Mouse (Mus musculus) c-Kit-negative CD71-positive TER-119-positive erythroid progenitor cells, embryonic 14.5 days (primary cell): ENCODE data around the gene Larp4b.
"Not testable (repeated sequence)": the region's sequence is repeated elsewhere in the genome, so short reads cannot be mapped to it uniquely, and the experiment has no call there.

Experiments used
- DNase-seq: peaks from one replicate; pipeline ENCODE4 v3.0.0-alpha.2; 2013; ENCODE audit warnings: low read depth, low spot score

Gene Larp4b

GRCm38 (mm10) chr13:9093316-9094155, at the start of gene Larp4b:
TSS of gene Larp4b (plus strand) at chr13:9093881.
- peak; percentile 90 for DNase-seq

GRCm38 (mm10) chr13:9044731-9045130, 49.0 kb upstream of the Larp4b start:
- DNase-seq: no peak

- DNase-seq: not testable (repeated sequence)
Measured at GRCm38 (mm10) chr13:9052049-9052691, 41.5 kb upstream of the Larp4b start.

- no peak for DNase-seq
Measured at GRCm38 (mm10) chr13:9057277-9057676, 36.4 kb upstream of the Larp4b start.

GRCm38 (mm10) chr13:9058706-9059105, 35.0 kb upstream of the Larp4b start:
- no peak for DNase-seq

GRCm38 (mm10) chr13:9061394-9061793, 32.3 kb upstream of the Larp4b start:
- DNase-seq: no peak

- no peak for DNase-seq
Measured at GRCm38 (mm10) chr13:9064196-9064595, 29.5 kb upstream of the Larp4b start.

- DNase-seq: no peak
Measured at GRCm38 (mm10) chr13:9066107-9066506, 27.6 kb upstream of the Larp4b start.

GRCm38 (mm10) chr13:9071008-9071407, 22.7 kb upstream of the Larp4b start:
- no peak for DNase-seq

GRCm38 (mm10) chr13:9073818-9074217, 19.9 kb upstream of the Larp4b start:
- no peak for DNase-seq

- DNase-seq: no peak
Measured at GRCm38 (mm10) chr13:9075825-9076592, 17.7 kb upstream of the Larp4b start.

GRCm38 (mm10) chr13:9082128-9082883, 11.4 kb upstream of the Larp4b start:
- DNase-seq: no peak

- peak; percentile 28 for DNase-seq
Measured at GRCm38 (mm10) chr13:9094186-9094980, 702 bp downstream of the Larp4b start.

- DNase-seq: no peak
Measured at GRCm38 (mm10) chr13:9099289-9099688, 5.6 kb downstream of the Larp4b start.

GRCm38 (mm10) chr13:9100517-9100916, 6.8 kb downstream of the Larp4b start:
- DNase-seq: no peak

- DNase-seq: no peak
Measured at GRCm38 (mm10) chr13:9106246-9106645, 12.6 kb downstream of the Larp4b start.

- DNase-seq: peak; percentile 30
Measured at GRCm38 (mm10) chr13:9106992-9107858, 13.5 kb downstream of the Larp4b start.

- DNase-seq: no peak
Measured at GRCm38 (mm10) chr13:9113735-9114134, 20.1 kb downstream of the Larp4b start.

- DNase-seq: no peak
Measured at GRCm38 (mm10) chr13:9120835-9121542, 27.3 kb downstream of the Larp4b start.
